Mouse (Mus musculus) midbrain, embryonic 10.5 days (tissue): ENCODE data around the gene Ankrd11. TPM values are rescaled to one million over a fixed set of nuclear protein-coding genes. Genes with fewer than 3 reads are reported as not detected.

Experiments
- DNase-seq: peaks from one replicate; pipeline ENCODE4 v3.0.0-alpha.2; 2017; ENCODE audit warnings: low spot score
- H3K27ac ChIP-seq: fragments of 300-500 bp; sonication (generic); replicated peaks from 2 replicates; pipeline ENCODE4 v1.5.1; 2016; ENCODE audit warnings: mild to moderate bottlenecking
- H3K27me3 ChIP-seq: fragments of 300-500 bp; sonication (generic); 2 replicates; pipeline ENCODE4 v1.6.1; 2016; ENCODE audit warnings: low read depth, mild to moderate bottlenecking; ENCODE audit not compliant: poor library complexity, severe bottlenecking
- H3K36me3 ChIP-seq: fragments of 300-500 bp; sonication (generic); 2 replicates; pipeline ENCODE4 v1.6.1; 2016; ENCODE audit warnings: mild to moderate bottlenecking, moderate library complexity
- H3K4me1 ChIP-seq: fragments of 300-500 bp; sonication (generic); 2 replicates; pipeline ENCODE4 v1.6.1; 2016
- H3K4me3 ChIP-seq: fragments of 300-500 bp; sonication (generic); 2 replicates; pipeline ENCODE4 v1.5.1; 2016; ENCODE audit warnings: mild to moderate bottlenecking, moderate library complexity
- H3K9me3 ChIP-seq: fragments of 300-500 bp; sonication (generic); replicated peaks from 2 replicates; pipeline ENCODE4 v1.6.1; 2016; ENCODE audit warnings: mild to moderate bottlenecking
- WGBS: fragments of 180-500 bp; shearing (Covaris S2); methylation state at CpG from one replicate; pipeline ENCODE4 v1.1.7; 2016; 5-methylcytosine and 5-hydroxymethylcytosine counted together
- polyA plus RNA-seq: library from polyadenylated mRNA; unstranded; fragments of >200 nt; fragmentation: Nextera tagmentation; extraction: Ambion mirVana; gene quantifications from 2 replicates; pipeline ENCODE4 v1.2.1, GENCODE M21; 2016

Ankrd11 gene
- polyA plus RNA-seq, 1 experiment from 2014 or later: 29.5 TPM

- H3K36me3 ChIP-seq: peaks cover 49% of the 10 kb centered on the region
- no peak overlapping the region for H3K4me3 ChIP-seq
- WGBS: 90% methylated on average over 11 of the region's 11 CpGs
- no peak overlapping the region for H3K27ac ChIP-seq
- peaks cover 31% of the 10 kb centered on the region for H3K4me1 ChIP-seq
- DNase-seq: no peak
- no peaks in the 10 kb centered on the region for H3K9me3 ChIP-seq
- H3K27me3 ChIP-seq: no peaks in the 10 kb centered on the region
These were observed 137.6 kb downstream of the Ankrd11 start for GRCm38 (mm10) chr8:122904496-122904895.

- Histone ChIP-seq H3K27ac (no peak overlapping the region), H3K36me3 (peaks cover 53% of the 10 kb centered on the region), H3K4me3 (no peak overlapping the region), H3K9me3 (no peaks in the 10 kb centered on the region), H3K4me1 (peaks cover 30% of the 10 kb centered on the region), H3K27me3 (no peaks in the 10 kb centered on the region)
- 27% methylated on average over 5 of the region's 5 CpGs for WGBS
- DNase-seq: no peak
These were observed 139.1 kb downstream of the Ankrd11 start for GRCm38 (mm10) chr8:122903002-122903401.

GRCm38 (mm10) chr8:122902581-122902980 lies 139.5 kb downstream of the Ankrd11 start:
- peaks cover 53% of the 10 kb centered on the region for H3K36me3 ChIP-seq
- 71% methylated on average over 3 of the region's 3 CpGs for WGBS
- H3K9me3 ChIP-seq: no peaks in the 10 kb centered on the region
- H3K4me1 ChIP-seq: peaks cover 30% of the 10 kb centered on the region
- no peak for DNase-seq
- no peak overlapping the region for H3K27ac ChIP-seq
- H3K27me3 ChIP-seq: no peaks in the 10 kb centered on the region
- no peak overlapping the region for H3K4me3 ChIP-seq

GRCm38 (mm10) chr8:122901892-122902515 lies 140.1 kb downstream of the Ankrd11 start:
- Histone ChIP-seq H3K9me3 (no peaks in the 10 kb centered on the region), H3K4me1 (peaks cover 30% of the 10 kb centered on the region), H3K36me3 (peaks cover 53% of the 10 kb centered on the region)

GRCm38 (mm10) chr8:122901476-122901875 lies 140.6 kb downstream of the Ankrd11 start:
- H3K27me3 ChIP-seq: no peaks in the 10 kb centered on the region
- peaks cover 30% of the 10 kb centered on the region for H3K4me1 ChIP-seq
- H3K36me3 ChIP-seq: peaks cover 56% of the 10 kb centered on the region
- H3K4me3 ChIP-seq: no peak overlapping the region
- no peak overlapping the region for H3K27ac ChIP-seq
- WGBS: 95% methylated on average over 7 of the region's 7 CpGs
- H3K9me3 ChIP-seq: no peaks in the 10 kb centered on the region
- DNase-seq: no peak

More at GRCm38 (mm10) chr8:122901892-122902515, 140.1 kb downstream of the Ankrd11 start:
- no peak for DNase-seq
- Histone ChIP-seq H3K27ac (no peak overlapping the region), H3K4me3 (no peak overlapping the region), H3K27me3 (no peaks in the 10 kb centered on the region)
- 89% methylated on average over 8 of the region's 8 CpGs for WGBS

GRCm38 (mm10) chr8:122899085-122899484 lies 143.0 kb downstream of the Ankrd11 start:
- 89% methylated on average over 5 of the region's 5 CpGs for WGBS
- Histone ChIP-seq H3K27ac (no peak overlapping the region), H3K9me3 (no peaks in the 10 kb centered on the region), H3K36me3 (peaks cover 69% of the 10 kb centered on the region), H3K27me3 (no peaks in the 10 kb centered on the region), H3K4me1 (peaks cover 17% of the 10 kb centered on the region), H3K4me3 (no peak overlapping the region)
- no peak for DNase-seq

GRCm38 (mm10) chr8:122898473-122898872 lies 143.6 kb downstream of the Ankrd11 start:
- Histone ChIP-seq H3K4me1 (peaks cover 12% of the 10 kb centered on the region), H3K36me3 (peaks cover 76% of the 10 kb centered on the region), H3K9me3 (no peaks in the 10 kb centered on the region), H3K27ac (no peak overlapping the region), H3K27me3 (no peaks in the 10 kb centered on the region), H3K4me3 (no peak overlapping the region)
- no peak for DNase-seq
- 96% methylated on average over 12 of the region's 12 CpGs for WGBS

- Histone ChIP-seq H3K36me3 (peaks cover 80% of the 10 kb centered on the region), H3K4me3 (no peak overlapping the region), H3K27ac (no peak overlapping the region), H3K4me1 (peaks cover 9% of the 10 kb centered on the region), H3K27me3 (no peaks in the 10 kb centered on the region), H3K9me3 (no peaks in the 10 kb centered on the region)
- 89% methylated on average over 4 of the region's 4 CpGs for whole genome bisulfite sequencing
- DNase-seq: no peak
These were observed 144.1 kb downstream of the Ankrd11 start for GRCm38 (mm10) chr8:122898018-122898417.

GRCm38 (mm10) chr8:122897200-122897599 lies 144.9 kb downstream of the Ankrd11 start:
- DNase-seq: no peak
- Histone ChIP-seq H3K4me3 (no peak overlapping the region), H3K4me1 (peaks cover 1% of the 10 kb centered on the region), H3K27me3 (no peaks in the 10 kb centered on the region), H3K9me3 (no peaks in the 10 kb centered on the region), H3K27ac (no peak overlapping the region), H3K36me3 (peaks cover 88% of the 10 kb centered on the region)
- WGBS: 94% methylated on average over 8 of the region's 8 CpGs

- no peak overlapping the region for H3K4me3 ChIP-seq
- no peak overlapping the region for H3K27ac ChIP-seq
- peaks cover 97% of the 10 kb centered on the region for H3K36me3 ChIP-seq
- 93% methylated on average over 11 of the region's 11 CpGs for WGBS
- no peaks in the 10 kb centered on the region for H3K27me3 ChIP-seq
- H3K9me3 ChIP-seq: no peaks in the 10 kb centered on the region
- no peak for DNase-seq
- no peaks in the 10 kb centered on the region for H3K4me1 ChIP-seq
These were observed 145.8 kb downstream of the Ankrd11 start for GRCm38 (mm10) chr8:122896317-122896716.

GRCm38 (mm10) chr8:122893451-122893850 lies 148.6 kb downstream of the Ankrd11 start:
- Histone ChIP-seq H3K4me3 (no peak overlapping the region), H3K27ac (no peak overlapping the region), H3K36me3 (peaks cover 100% of the 10 kb centered on the region), H3K9me3 (no peaks in the 10 kb centered on the region), H3K4me1 (no peaks in the 10 kb centered on the region), H3K27me3 (no peaks in the 10 kb centered on the region)
- DNase-seq: no peak
- 92% methylated on average over 12 of the region's 12 CpGs for WGBS

- H3K27ac ChIP-seq: no peak overlapping the region
- H3K4me3 ChIP-seq: no peak overlapping the region
- H3K9me3 ChIP-seq: no peaks in the 10 kb centered on the region
- 88% methylated on average over 12 of the region's 12 CpGs for WGBS
- no peaks in the 10 kb centered on the region for H3K4me1 ChIP-seq
- no peaks in the 10 kb centered on the region for H3K27me3 ChIP-seq
- no peak for DNase-seq
- peaks cover 100% of the 10 kb centered on the region for H3K36me3 ChIP-seq
These were observed 150.6 kb downstream of the Ankrd11 start for GRCm38 (mm10) chr8:122891440-122891839.

- WGBS: 90% methylated on average over 10 of the region's 10 CpGs
- peaks cover 75% of the 10 kb centered on the region for H3K36me3 ChIP-seq
These were observed 158.4 kb downstream of the Ankrd11 start for GRCm38 (mm10) chr8:122883671-122884070.

More at GRCm38 (mm10) chr8:122883671-122884070, 158.4 kb downstream of the Ankrd11 start:
- Histone ChIP-seq H3K27ac (no peak overlapping the region), H3K9me3 (no peaks in the 10 kb centered on the region), H3K27me3 (no peaks in the 10 kb centered on the region), H3K4me1 (peaks cover 12% of the 10 kb centered on the region), H3K4me3 (no peak overlapping the region)
- no peak for DNase-seq
